Mouse (Mus musculus) heart, postnatal 10 days (tissue): ENCODE results near the gene Efemp2. TPM values are rescaled to one million over a fixed set of nuclear protein-coding genes. Genes with fewer than 3 reads are reported as not detected.
A peak's percentile ranks its signal among the peaks of the same experiment; 100 is the strongest.
"Not testable (repeated sequence)": the region's sequence is repeated elsewhere in the genome, so short reads cannot be mapped to it uniquely, and the experiment has no call there.

Experiments
- DNase-seq, 2 experiments: peaks; one replicate each; pipeline ENCODE4 v3.0.0; 2021
- intact Hi-C: fragments of 180-260 bp; cut with DNase I; formaldehyde crosslinking; loops from one replicate; pipeline ENCODE4 v1.15.1; 2025
- total RNA-seq, 2 experiments: library from RNA; stranded (reverse); gene quantifications; 2 replicates each; pipeline ENCODE4 v1.2.3; 2021

Gene Efemp2
- total RNA-seq, 2 experiments from 2014 or later, result 28.6 to 32.7 TPM

DNA sequence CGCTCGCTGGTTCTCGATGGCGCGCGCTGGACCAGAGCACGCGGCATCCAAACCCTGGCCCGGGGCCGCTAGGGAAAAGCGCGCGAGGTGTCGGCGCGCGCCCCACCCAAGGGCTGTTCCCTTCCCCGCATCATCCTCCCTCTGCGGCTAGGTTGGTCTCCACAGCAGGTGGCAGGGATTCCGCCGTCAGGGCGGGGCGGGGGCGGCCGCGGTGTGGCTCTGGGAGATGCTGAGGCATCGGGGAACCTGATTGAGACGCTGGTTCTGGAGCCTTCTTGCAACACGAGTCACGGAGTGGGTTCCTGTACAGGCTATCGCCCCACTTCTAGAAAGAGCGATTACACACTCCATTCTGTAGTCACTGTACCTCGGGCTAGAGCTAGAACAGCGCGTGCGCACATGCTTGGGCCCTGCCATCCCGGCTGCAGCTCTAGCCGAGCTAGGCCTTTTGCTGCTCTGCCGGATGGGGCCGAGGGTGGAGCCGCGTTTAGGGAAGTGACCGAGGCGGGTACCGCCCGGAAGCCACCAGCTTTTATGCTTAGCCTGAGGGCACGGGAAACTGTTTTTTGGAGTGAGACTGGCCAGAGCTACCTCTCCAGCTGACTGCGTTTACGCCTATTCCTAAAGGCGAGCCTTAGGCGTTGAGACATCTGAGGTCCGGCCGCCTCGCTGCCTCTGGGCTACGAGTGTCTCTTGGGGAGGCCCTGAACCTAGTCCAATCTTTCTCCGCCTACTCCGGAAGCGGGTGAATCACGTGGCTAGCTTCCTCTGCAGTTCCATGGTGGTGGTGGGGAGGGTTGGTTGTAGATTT lies 17.3 kb downstream of the Efemp2 start:
- intact Hi-C loops, result loop anchor here (1.0 to 2.0 kb wide), 2 partner anchors 19 to 198 kb away; partner anchors contain the start of genes Map3k11, Pcnx3 and Snx32

DNA sequence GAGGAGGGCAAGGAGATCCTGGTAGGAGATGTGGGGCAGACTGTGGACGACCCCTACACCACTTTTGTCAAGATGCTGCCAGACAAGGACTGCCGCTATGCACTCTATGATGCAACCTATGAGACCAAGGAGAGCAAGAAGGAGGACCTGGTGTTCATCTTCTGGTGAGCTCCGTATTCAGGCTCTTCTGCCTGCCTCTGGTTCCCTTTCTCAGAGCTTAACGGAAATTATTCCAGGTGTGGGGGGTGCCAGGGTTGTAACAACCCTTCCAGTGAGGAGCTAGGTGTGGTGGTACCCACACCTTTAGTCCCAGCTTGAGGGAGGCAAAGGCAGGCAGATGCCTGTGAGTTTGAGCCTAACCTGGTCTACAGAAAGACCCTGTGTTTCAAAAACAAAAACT lies 18.9 kb downstream of the Efemp2 start:
- intact Hi-C loops, result no loop called here
- DNase-seq, result no peak

More for the DNA sequence above, 17.3 kb downstream of the Efemp2 start:
- peak; percentile 93 for DNase-seq

DNA sequence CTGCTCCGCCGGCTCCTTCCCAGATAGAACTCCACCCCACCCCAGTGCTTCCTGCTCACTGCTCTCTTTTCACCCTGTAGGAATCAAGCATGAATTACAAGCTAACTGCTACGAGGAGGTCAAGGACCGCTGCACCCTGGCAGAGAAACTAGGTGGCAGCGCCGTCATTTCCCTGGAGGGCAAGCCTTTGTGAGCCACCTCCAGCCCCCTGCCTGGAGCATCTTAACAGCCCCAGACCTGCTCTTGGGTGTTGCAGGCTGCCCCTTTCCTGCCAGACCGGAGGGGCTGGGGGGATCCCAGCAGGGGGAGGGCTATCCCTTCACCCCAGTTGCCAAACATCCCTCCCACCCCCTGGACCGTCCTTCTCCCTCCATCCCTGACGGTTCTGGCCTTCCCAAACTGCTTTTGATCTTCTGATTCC lies 19.6 kb downstream of the Efemp2 start:
- not testable (repeated sequence) for DNase-seq

DNA sequence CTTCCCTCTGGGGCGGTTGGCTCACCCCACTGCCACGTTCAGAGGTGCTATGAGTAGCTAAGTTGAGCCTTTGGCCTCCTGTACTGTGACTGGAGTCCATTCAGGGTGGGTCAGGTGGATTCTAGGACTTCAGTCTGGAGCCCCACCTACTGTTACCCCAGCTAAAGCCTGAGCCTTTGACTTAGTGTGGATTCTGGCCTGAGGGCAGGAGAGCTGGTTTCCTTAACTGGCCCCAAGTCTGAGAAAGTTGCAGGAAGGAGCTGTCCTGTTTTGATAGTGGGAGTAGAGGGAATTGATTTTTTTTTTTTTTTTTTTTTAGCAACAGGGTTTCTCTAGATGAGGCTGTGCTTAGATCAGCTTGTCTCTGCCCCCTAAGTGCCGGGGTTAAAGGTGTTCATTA lies 20.6 kb downstream of the Efemp2 start:
- no peak for DNase-seq
- intact Hi-C loops, result no loop called here

More for the DNA sequence above, 19.6 kb downstream of the Efemp2 start:
- intact Hi-C loops, result not testable (repeated sequence)

DNA sequence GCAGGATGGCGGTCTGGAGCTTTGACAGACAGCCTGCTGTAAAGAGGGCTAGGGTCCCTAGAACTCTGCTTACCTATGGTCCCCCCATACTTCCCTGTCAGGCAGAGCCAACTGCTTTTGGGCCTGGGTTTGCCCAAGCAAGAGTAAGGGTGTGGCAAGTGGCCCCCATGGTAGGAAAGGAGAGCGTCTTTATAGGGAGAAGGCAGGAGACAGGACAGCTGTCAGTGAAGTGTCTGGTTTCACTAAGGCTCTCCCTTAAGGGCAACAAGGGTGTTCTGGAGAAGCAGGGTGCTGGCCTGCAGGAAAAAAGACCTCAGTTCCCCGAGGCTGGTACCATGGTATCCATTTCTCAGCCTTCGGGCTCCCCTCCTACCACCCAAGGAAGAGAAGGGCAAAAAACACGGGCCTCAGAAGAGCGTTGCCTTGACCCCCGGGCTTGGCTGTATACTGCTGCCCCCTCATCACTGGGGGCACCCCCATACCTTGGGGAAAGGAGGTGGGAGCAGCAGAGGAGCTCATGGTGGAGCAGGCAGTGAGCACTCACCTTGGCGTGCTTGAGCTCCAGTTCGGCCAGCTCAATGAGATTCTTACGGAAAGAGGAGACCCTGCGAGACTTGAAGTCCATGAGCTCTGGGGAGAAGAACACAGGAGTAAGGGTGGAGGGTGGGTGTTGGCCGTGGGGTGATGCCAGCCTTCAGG lies 21.7 kb downstream of the Efemp2 start:
- DNase-seq, result no peak
- intact Hi-C loops, result no loop called here

DNA sequence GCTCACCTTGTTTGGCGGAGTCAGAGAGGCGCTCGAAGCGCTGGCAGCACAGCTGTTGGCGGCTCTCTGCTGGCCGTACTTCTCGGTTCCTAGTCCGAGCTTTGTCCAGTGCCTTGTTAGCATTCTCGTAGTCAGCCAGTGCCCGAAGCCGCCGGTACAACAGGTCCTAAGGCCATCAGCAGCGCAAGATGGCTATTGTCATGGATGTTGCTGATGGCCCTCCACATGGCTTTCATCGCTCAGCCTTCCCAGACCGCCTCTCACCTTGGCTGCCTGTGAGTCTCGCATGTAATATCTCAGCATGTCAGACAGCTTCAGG lies 22.3 kb downstream of the Efemp2 start:
- intact Hi-C loops, result no loop called here
- DNase-seq, result no peak

GRCm38 (mm10) chr19:5500330-5500875 lies 26.6 kb downstream of the Efemp2 start:
- DNase-seq, result no peak
- intact Hi-C loops, result no loop called here

DNA sequence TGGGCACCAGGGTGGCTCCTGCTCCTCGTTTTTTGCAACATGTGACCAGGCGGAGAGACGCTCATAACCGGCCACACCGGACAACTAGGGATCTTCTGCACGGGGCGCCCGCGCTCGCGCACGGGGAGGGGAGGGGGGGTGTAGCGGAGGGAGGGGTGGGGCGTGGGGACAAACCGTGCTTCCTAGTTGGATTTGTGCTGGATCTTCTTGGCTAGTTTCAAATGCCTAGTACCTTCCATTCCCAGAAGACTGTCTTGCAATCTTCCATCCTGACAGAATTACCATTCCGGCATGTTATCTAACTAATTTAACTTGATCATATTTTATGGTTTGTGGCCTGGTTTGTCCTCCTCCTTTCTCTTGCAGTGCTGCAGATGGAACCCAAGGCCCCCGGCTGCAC lies 29.9 kb downstream of the Efemp2 start, which contains the start of gene 1700020D05Rik:
Gene 1700020D05Rik, minus strand, starts transcription at position 101 of the 400 bp plus-strand sequence.
- intact Hi-C loops, result no loop called here
- DNase-seq, result no peak

GRCm38 (mm10) chr19:5510031-5511026 lies 36.6 kb downstream of the Efemp2 start, which contains the start of gene Snx32:
TSS of gene Snx32 (minus strand) at chr19:5510538.
- peak; percentile 98 to 99 for DNase-seq
- intact Hi-C loops, result loop anchor here (1.0 kb wide), 1 partner anchor 19 kb away; no protein-coding TSS in a partner anchor

GRCm38 (mm10) chr19:5511074-5511632 lies 37.4 kb downstream of the Efemp2 start:
- DNase-seq, result no peak
- intact Hi-C loops, result no loop called here

- no peak for DNase-seq
These were observed 38.6 kb downstream of the Efemp2 start for GRCm38 (mm10) chr19:5512091-5513004.

GRCm38 (mm10) chr19:5513005-5513349 lies 39.2 kb downstream of the Efemp2 start:
- DNase-seq, result no peak
- intact Hi-C loops, result no loop called here

More at GRCm38 (mm10) chr19:5512091-5513004, 38.6 kb downstream of the Efemp2 start:
- intact Hi-C loops, result no loop called here

DNA sequence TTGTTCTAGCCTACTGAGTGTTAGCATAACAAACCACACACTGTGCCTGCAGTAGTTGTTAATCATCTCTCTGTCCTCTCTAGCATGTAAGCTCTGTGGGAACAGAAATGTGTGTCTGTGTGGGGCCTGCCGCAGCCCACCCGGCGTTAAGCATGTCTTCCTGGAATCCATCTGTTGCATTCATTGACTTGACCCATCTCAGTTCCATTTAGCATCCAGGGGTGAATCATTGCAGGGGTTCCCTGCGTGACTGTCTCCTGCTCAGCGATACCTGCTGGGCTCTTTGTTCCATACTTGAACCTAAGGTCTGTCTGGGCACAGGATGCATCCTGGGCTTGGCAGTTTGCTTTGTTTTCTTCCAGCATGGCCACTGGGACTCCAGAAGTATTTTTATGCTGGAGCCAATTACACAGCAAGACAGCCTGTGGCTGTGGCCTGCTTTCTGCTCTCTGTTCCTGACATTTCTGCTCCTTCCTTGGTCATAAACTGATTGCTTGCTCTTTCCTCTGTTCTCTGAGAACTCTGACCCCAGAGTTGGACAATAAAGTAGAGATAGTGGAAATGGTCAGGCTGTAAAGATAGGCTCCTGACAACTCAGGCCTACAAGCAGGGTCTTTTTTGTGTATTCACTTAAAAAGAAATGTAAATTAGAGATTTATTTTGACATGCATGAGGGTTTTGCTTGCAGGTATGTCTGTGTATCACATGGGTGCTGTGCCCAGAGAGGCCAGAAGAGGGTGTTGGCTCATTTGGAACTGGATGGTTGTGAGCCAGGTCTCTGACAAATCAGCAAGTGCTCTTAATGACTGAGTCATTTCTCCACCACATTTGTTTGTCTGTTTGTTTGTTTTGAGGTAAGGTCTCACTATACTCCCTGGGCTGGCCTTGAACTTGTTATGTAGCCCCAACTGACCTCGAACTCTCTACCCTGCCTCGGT lies 42.4 kb downstream of the Efemp2 start:
- DNase-seq, result no peak
- intact Hi-C loops, result no loop called here

DNA sequence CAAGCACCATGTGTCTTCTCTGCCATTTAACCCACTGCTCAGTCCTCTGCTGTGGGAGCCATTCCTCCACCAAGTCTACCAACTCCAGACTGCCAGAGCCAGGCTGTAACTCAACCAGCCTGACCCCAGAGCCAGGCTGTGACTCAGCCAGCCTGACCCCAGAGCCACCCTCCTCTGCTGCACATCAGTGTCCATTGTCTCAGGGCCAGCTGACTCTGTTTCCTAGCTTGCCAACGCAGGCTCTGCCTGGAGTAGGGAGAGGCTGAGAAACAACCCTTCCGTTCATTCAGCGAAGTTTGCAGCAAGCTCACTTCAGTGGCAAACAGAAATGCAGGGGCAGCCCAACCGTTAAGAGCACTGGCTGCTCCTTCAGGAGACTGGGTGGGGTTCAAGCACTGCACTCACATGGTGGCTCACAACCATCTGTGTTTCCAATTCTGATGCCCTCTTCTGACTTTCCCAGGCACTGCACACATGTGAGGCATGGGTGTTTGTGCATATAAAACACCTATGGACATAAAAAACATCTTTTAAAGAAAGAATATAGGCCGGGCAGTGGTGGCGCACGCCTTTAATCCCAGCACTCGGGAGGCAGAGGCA lies 43.3 kb downstream of the Efemp2 start:
- intact Hi-C loops, result no loop called here

GRCm38 (mm10) chr19:5518721-5519120 lies 45.0 kb downstream of the Efemp2 start:
- intact Hi-C loops, result no loop called here
- no peak for DNase-seq

More for the DNA sequence above, 43.3 kb downstream of the Efemp2 start:
- DNase-seq, result no peak

- DNase-seq, result no peak
- intact Hi-C loops, result loop anchor here (10.0 kb wide), 1 partner anchor 360 kb away; no protein-coding TSS in a partner anchor
These were observed 51.5 kb downstream of the Efemp2 start for GRCm38 (mm10) chr19:5525204-5525603.
